Mouse (Mus musculus) limb, embryonic 11.5 days (tissue): ENCODE measurements around the gene Arid3b. TPM values are rescaled to one million over a fixed set of nuclear protein-coding genes. Genes with fewer than 3 reads are reported as not detected.

Experiments used
- ATAC-seq: fragments of 200-750 bp; cut with Nextera tagmentation; 2 replicates; pipeline ENCODE4 v1.8.0; 2017; ENCODE audit warnings: low read depth; ENCODE audit not compliant: insufficient number of reproducible peaks, low FRiP score, low TSS enrichment
- DNase-seq: peaks from one replicate; pipeline ENCODE4 v3.0.0-alpha.2; 2015; ENCODE audit warnings: low spot score
- H3K27ac ChIP-seq: fragments of 300-500 bp; sonication (generic); replicated peaks from 2 replicates; pipeline ENCODE4 v1.5.1; 2014; ENCODE audit warnings: low read depth, mild to moderate bottlenecking, low read length
- H3K27me3 ChIP-seq: fragments of 300-500 bp; sonication (generic); 2 replicates; pipeline ENCODE4 v1.6.1; 2014; ENCODE audit warnings: mild to moderate bottlenecking, low read length, mixed read lengths; ENCODE audit not compliant: control insufficient read depth, insufficient read depth
- H3K36me3 ChIP-seq: fragments of 300-500 bp; sonication (generic); 2 replicates; pipeline ENCODE4 v1.6.1; 2014; ENCODE audit warnings: mild to moderate bottlenecking, low read length, moderate library complexity, mixed read lengths; ENCODE audit not compliant: control insufficient read depth, insufficient read depth
- H3K4me1 ChIP-seq: fragments of 300-500 bp; sonication (generic); 2 replicates; pipeline ENCODE4 v1.6.1; 2014; ENCODE audit warnings: low read length, mixed read lengths; ENCODE audit not compliant: control insufficient read depth, insufficient read depth
- H3K4me2 ChIP-seq: fragments of 300-500 bp; sonication (generic); 2 replicates; pipeline ENCODE4 v1.6.1; 2014; ENCODE audit warnings: low read depth, mild to moderate bottlenecking, moderate library complexity; ENCODE audit not compliant: severe bottlenecking
- H3K4me3 ChIP-seq: fragments of 300-500 bp; sonication (generic); 2 replicates; pipeline ENCODE4 v1.5.1; 2014; ENCODE audit warnings: low read depth, low read length
- H3K9ac ChIP-seq: fragments of 300-500 bp; sonication (generic); 2 replicates; pipeline ENCODE4 v1.6.1; 2014; ENCODE audit warnings: mild to moderate bottlenecking, low read length
- H3K9me3 ChIP-seq: fragments of 300-500 bp; sonication (generic); 2 replicates; pipeline ENCODE4 v1.6.1; 2016; ENCODE audit warnings: low read length; ENCODE audit not compliant: control insufficient read depth
- WGBS: fragments of 180-500 bp; shearing (Covaris S2); extraction: QIAGEN DNeasy Blood & Tissue Kit; methylation state at CpG from one replicate; pipeline ENCODE4 v1.1.7; 2014; 5-methylcytosine and 5-hydroxymethylcytosine counted together
- polyA plus RNA-seq: library from polyadenylated mRNA; unstranded; fragments of >200 nt; fragmentation: Nextera tagmentation; extraction: Ambion mirVana; gene quantifications from 2 replicates; pipeline ENCODE4 v1.2.1, GENCODE M21; 2014

Gene Arid3b
- polyA plus RNA-seq, 1 experiment from 2014 or later: 35.8 TPM

DNA sequence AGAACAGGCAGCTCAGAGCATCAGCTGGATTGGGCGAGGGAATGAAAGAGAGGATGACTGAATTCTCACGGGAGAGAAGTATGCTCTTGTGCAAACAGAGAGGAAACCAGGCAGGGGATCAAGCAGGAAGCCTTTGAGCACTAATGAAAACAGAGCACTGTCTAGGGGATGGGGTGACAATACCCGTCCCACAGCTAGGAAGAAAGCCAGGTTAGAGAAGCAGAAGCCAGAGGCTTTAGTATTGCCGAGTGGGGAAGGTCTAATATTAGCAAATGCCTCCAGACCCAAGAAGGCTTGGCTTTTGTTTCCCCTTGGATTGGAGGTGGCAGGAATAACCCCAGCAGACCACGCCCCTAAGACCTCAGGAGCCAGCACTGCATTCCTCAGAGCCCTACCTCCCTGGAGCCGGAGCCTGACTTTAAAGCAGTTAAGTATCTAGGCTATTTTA lies 19.3 kb downstream of the Arid3b start:
- Histone ChIP-seq H3K9ac (no peak overlapping the region), H3K4me2 (peak overlapping the region; percentile 34; the same call in 1 of the 2 replicates), H3K27me3 (no peaks in the 10 kb centered on the region), H3K9me3 (no peaks in the 10 kb centered on the region), H3K27ac (peak overlapping the region; percentile 21; the same call in 1 of the 2 replicates), H3K4me3 (no peak overlapping the region), H3K36me3 (no peaks in the 10 kb centered on the region), H3K4me1 (peaks cover 67% of the 10 kb centered on the region)
- peak; percentile 57 for DNase-seq
- ATAC-seq: no peak
- WGBS: 2% methylated on average over 6 of the region's 6 CpGs

DNA sequence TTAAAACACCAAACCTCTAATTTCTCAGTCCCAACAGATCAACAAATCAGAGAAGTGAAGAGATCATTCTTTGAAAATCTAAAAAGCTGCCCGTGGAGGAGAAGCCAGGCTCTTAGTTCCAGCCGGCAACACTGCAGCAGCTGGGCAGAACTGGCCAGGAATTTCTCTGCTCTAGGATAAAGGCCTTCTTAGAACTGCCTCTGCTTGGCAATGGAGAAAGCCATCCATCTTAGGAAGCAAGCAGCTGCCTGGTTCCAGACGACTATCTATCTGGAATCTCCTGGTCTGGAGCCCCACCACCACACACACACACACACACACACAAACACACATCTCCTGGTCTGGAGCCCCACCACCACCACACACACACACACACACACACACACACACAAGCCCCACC lies 21.7 kb downstream of the Arid3b start:
- no peak overlapping the region for H3K4me2 ChIP-seq
- DNase-seq (no peak), ATAC-seq (no peak)
- H3K27me3 ChIP-seq: no peaks in the 10 kb centered on the region
- no peak overlapping the region for H3K4me3 ChIP-seq
- peaks cover 78% of the 10 kb centered on the region for H3K4me1 ChIP-seq
- WGBS: 7% methylated on average over 3 of the region's 3 CpGs
- no peak overlapping the region for H3K9ac ChIP-seq
- H3K36me3 ChIP-seq: no peaks in the 10 kb centered on the region
- no peaks in the 10 kb centered on the region for H3K9me3 ChIP-seq
- H3K27ac ChIP-seq: no peak overlapping the region; the same call in 1 of the 2 replicates

DNA sequence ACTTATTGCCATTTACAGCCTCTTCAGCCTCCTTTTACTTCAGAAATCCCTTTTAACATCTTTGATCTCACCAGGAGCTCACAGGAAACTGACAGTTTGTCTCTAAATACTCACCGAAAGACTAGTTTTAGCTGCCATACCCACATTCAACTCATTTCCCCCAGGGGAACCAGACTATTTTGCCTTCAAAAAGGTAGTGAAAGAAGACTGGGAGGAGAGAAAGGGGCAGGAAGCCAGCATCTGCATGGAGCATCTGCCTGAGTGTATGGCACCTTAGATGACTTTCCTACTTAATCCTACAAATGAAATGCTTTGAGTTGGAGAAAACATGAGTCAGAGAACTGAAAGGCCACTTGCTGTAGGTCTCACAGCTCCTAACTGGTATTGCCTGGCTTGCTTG lies 22.6 kb downstream of the Arid3b start:
- no peak overlapping the region for H3K4me3 ChIP-seq
- no peak for ATAC-seq
- H3K9ac ChIP-seq: no peak overlapping the region
- DNase-seq: no peak
- no peaks in the 10 kb centered on the region for H3K9me3 ChIP-seq
- H3K36me3 ChIP-seq: peaks cover 2% of the 10 kb centered on the region; the same call in 1 of the 2 replicates
- peaks cover 87% of the 10 kb centered on the region for H3K4me1 ChIP-seq
- no peak overlapping the region for H3K27ac ChIP-seq
- no peak overlapping the region for H3K4me2 ChIP-seq
- no peaks in the 10 kb centered on the region for H3K27me3 ChIP-seq
- 11% methylated on average over 1 of the region's 1 CpGs for WGBS

DNA sequence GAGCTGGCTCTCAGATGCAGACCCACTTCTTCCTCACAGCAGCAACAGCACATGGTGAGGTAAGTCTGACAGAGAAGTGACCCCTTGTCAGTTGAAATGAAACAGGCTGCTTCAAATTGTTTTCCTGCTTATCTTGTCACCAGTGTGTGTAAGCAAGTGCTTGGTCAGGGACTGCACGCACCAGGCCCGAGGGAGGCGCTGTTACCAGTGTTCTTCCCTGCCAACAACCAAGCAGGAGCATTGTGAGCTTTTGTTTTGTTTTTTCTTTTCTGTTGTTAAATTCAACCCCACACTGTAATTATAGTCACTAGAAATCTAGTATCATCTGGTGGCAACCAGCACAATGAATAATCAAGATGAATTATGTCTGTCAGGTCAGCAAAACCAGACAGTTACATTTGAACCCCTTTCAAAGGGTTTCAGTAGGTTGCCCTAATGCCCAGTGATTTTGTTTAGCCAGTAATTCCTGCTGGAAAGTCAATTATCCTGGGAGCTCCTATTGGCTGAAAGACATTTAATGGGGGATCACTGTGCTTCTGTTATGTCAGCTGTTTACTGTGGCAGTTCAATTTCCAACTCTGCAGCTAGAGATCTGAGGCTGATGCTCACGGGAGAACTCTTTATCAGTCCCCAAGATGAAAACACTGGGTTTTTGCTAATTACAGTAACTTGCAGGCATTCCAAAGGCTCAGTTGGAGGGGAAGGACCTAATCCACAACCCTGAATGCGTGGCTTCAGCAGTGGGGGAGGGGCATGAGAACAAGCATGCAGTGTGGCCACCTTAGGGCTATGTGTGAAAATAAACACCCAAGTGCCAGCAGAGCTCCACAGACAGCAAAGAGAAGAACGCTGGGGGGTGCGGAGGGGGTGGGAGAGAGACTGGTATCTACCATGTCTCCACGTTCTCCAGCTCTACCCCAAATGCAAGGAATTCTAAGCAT lies 24.5 kb downstream of the Arid3b start:
- WGBS: 9% methylated on average over 8 of the region's 8 CpGs
- Histone ChIP-seq H3K27me3 (no peaks in the 10 kb centered on the region), H3K27ac (0 out of 2 replicates have a peak overlapping the region, but pooled peaks have one; percentile 36), H3K4me1 (peaks cover 92% of the 10 kb centered on the region), H3K4me2 (0 out of 2 replicates have a peak overlapping the region, but pooled peaks have one; percentile 13), H3K36me3 (peaks cover 2% of the 10 kb centered on the region; the same call in 1 of the 2 replicates), H3K9me3 (no peaks in the 10 kb centered on the region), H3K4me3 (no peak overlapping the region), H3K9ac (no peak overlapping the region; the same call in 1 of the 2 replicates)
- ATAC-seq: no peak
- peak; percentile 56 for DNase-seq

DNA sequence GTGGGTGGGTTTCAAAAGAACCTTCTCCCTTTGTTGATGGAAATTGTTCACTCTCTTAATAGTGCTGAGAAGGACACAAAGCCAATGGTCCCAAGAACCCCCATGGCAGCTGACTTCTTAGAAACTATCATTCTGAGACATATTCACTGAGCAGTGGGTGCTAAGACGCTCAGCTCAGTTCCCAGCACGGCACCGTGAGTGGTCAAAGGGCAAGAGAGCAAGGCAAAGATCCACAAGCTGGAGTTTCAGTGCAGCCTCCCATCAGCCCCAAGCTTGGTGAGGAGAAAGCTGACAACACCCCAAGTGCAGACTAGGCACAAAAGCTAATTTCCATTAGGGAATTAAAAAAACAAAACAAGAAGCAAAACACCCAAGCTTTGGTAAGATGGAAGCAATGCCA lies 25.9 kb downstream of the Arid3b start:
- ATAC-seq: no peak
- peaks cover 92% of the 10 kb centered on the region for H3K4me1 ChIP-seq
- 75% methylated on average over 3 of the region's 3 CpGs for WGBS
- H3K9me3 ChIP-seq: no peaks in the 10 kb centered on the region
- no peak overlapping the region for H3K4me2 ChIP-seq
- H3K27ac ChIP-seq: no peak overlapping the region
- DNase-seq: no peak
- no peak overlapping the region for H3K9ac ChIP-seq
- H3K27me3 ChIP-seq: no peaks in the 10 kb centered on the region
- H3K4me3 ChIP-seq: no peak overlapping the region
- H3K36me3 ChIP-seq: peaks cover 2% of the 10 kb centered on the region; the same call in 1 of the 2 replicates

DNA sequence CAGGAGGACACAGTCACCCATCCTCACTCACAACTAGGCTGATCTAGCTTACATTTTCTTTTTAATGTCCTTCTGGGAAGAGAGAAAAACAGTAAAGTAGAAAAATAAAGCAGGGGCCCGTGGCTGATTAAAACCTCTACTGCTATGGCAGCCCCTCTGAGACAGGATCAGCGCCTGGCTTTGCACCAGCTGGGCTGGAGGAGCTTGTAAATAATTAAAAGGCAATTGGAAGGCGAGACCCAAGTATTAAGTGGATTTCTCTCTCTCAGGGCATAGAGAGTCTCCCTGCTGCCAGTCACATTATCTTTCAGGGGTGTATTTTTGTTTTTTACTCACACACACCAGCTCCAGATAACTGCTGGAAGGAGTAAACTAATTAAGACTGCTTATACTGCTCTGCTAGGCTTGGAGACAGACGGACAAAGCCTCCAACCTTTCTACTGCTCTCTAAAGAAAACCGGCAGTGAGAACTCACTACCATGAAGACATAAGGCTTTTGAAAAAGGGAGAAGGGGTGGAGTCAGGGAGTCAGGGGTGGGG lies 27.8 kb downstream of the Arid3b start:
- WGBS: 23% methylated on average over 5 of the region's 5 CpGs
- Histone ChIP-seq H3K36me3 (peaks cover 2% of the 10 kb centered on the region; the same call in 1 of the 2 replicates), H3K4me1 (peaks cover 79% of the 10 kb centered on the region), H3K9ac (no peak overlapping the region), H3K27me3 (no peaks in the 10 kb centered on the region), H3K27ac (peak overlapping the region; percentile 37; the same call in 1 of the 2 replicates), H3K4me3 (no peak overlapping the region), H3K4me2 (no peak overlapping the region), H3K9me3 (no peaks in the 10 kb centered on the region)
- DNase-seq: no peak
- ATAC-seq: no peak

DNA sequence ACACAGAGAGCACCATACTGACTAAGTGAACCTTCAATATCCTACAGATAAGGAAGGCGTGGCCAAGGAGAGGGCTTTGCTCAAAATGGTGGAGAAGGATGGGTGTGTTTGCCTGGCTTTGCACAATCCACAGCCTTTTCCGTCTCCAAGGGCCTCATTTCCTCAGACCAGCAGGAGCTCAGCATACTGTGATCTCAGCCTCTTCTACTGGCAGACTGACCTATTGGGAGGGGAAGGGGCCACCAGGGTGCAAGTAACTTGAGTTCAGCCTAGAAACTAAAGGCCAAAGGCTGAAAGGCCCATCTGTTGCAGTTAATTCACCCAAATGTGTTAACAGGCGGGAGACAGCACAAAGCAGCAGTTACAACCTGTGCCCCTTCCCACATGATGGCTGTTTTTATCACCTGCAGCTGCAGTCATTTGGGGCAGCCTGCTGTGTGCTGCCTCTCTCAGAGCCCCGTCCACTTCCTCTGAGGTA lies 29.4 kb downstream of the Arid3b start:
- ATAC-seq (peak; percentile 76), DNase-seq (peak; percentile 79)
- Histone ChIP-seq H3K4me1 (peaks cover 75% of the 10 kb centered on the region), H3K9me3 (no peaks in the 10 kb centered on the region), H3K36me3 (peaks cover 2% of the 10 kb centered on the region; the same call in 1 of the 2 replicates), H3K4me2 (0 out of 2 replicates have a peak overlapping the region, but pooled peaks have one; percentile 7), H3K27ac (peak overlapping the region; percentile 75), H3K27me3 (no peaks in the 10 kb centered on the region), H3K4me3 (no peak overlapping the region), H3K9ac (no peak overlapping the region)
- 18% methylated on average over 4 of the region's 4 CpGs for WGBS

DNA sequence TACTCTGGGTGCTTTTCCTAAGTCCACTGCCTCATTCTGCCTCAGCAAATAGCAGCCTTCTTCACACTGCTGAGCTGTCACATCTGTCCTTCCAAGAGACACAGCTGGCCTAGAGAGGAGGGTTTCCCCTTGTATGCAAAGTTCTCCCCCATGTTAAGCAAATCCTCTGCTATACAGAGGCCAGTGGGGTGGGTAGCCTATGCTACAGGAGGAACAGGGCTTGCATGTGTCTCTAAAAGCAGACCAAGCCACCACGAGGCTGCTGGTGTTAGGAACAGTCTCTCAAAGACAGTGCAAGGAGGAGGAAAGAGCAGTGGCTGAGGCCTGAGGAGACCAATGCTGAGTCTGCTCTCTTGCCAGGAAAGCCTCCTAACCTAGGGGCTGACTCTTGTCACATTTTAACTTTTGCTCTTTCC lies 30.5 kb downstream of the Arid3b start:
- Histone ChIP-seq H3K4me3 (no peak overlapping the region), H3K9me3 (no peaks in the 10 kb centered on the region), H3K27ac (no peak overlapping the region), H3K9ac (no peak overlapping the region), H3K27me3 (no peaks in the 10 kb centered on the region), H3K4me1 (peaks cover 64% of the 10 kb centered on the region), H3K36me3 (peaks cover 2% of the 10 kb centered on the region; the same call in 1 of the 2 replicates), H3K4me2 (no peak overlapping the region)
- DNase-seq (no peak), ATAC-seq (no peak)
- 29% methylated on average over 1 of the region's 1 CpGs for WGBS
